Mouse (Mus musculus) C2C12 (cell line): Measurements from ENCODE around the gene Pjvk. TPM values are rescaled to one million over a fixed set of nuclear protein-coding genes. Genes with fewer than 3 reads are reported as not detected.
"Not testable (repeated sequence)": the region's sequence is repeated elsewhere in the genome, so short reads cannot be mapped to it uniquely, and the experiment has no call there.

Source experiments
- H3K27me3 ChIP-seq: one replicate; pipeline ENCODE4 v1.6.1; 2011; ENCODE audit not compliant: control insufficient read depth, insufficient read depth, insufficient read length
- H3K36me3 ChIP-seq: one replicate; pipeline ENCODE4 v1.6.1; 2011; ENCODE audit not compliant: control insufficient read depth, insufficient read depth
- H3K4me3 ChIP-seq: one replicate; pipeline ENCODE4 v1.5.1; 2011; ENCODE audit warnings: mild to moderate bottlenecking, control low read depth; ENCODE audit not compliant: poor library complexity, insufficient read depth, severe bottlenecking
- H3K79me2 ChIP-seq: one replicate; pipeline ENCODE4 v1.6.1; 2011; ENCODE audit not compliant: control insufficient read depth, insufficient read depth
- H3K79me3 ChIP-seq: one replicate; pipeline ENCODE4 v1.6.1; 2011; ENCODE audit warnings: low read depth, control low read depth
- H3ac ChIP-seq: one replicate; pipeline ENCODE3; 2011; ENCODE audit warnings: low read depth; ENCODE audit not compliant: control insufficient read depth, insufficient read length
- CEBPB ChIP-seq: IDR thresholded peaks from one replicate; pipeline ENCODE4 v1.6.1; 2011; ENCODE audit warnings: low read depth, mild to moderate bottlenecking, control low read depth, moderate library complexity
- CTCF ChIP-seq: IDR thresholded peaks from one replicate; pipeline ENCODE4 v1.5.1; 2011; ENCODE audit not compliant: control insufficient read depth, insufficient read depth, insufficient read length
- FOSL1 ChIP-seq: IDR thresholded peaks from one replicate; pipeline ENCODE4 v1.8.0; 2011; ENCODE audit warnings: mild to moderate bottlenecking, low read length; ENCODE audit not compliant: poor library complexity, insufficient read depth, severe bottlenecking
- MAX ChIP-seq: IDR thresholded peaks from one replicate; pipeline ENCODE4 v1.6.1; 2011; ENCODE audit warnings: mild to moderate bottlenecking, control low read depth
- MYOD1 ChIP-seq: IDR thresholded peaks from one replicate; pipeline ENCODE4 v1.6.1; 2011; ENCODE audit warnings: low read depth; ENCODE audit not compliant: control insufficient read depth, insufficient read length
- MYOG ChIP-seq: IDR thresholded peaks from one replicate; pipeline ENCODE4 v1.6.1; 2011; ENCODE audit not compliant: control insufficient read depth, insufficient read length; ENCODE audit errors: extremely low read depth
- USF1 ChIP-seq: IDR thresholded peaks from one replicate; pipeline ENCODE4 v1.6.1; 2011; ENCODE audit warnings: low read depth, mild to moderate bottlenecking, control low read depth, moderate library complexity
- polyA plus RNA-seq: library from polyadenylated mRNA; unstranded; fragments of >200 nt; fragmentation: generic; extraction: Trizol; gene quantifications from one replicate; pipeline ENCODE4 v1.2.1, GENCODE M21; 2012; ENCODE audit warnings: missing spikeins

Gene Pjvk
- polyA plus RNA-seq, 1 experiment = 0.05 TPM

- no peaks in the 10 kb centered on the region for H3K27me3 ChIP-seq
These were observed 30.2 kb upstream of the Pjvk start for GRCm38 (mm10) chr2:76618078-76618477.

DNA sequence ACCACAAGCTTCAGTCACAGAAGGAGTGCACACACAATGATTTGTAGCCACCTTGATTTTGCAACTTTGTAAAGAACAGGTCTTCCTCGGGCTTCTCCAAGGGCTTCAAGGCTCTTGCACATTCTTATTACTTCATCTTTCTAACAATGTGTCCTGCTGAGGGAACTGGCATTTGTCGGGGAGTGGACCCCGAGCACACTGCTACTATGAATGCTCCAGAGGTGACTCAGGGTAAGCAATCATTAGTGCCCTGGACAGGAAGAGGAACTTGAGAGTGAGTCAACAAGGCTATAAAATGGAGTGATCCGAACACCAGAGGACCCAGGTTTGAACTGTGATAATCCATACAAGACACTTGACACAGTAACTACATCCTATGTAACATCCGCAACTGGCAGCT, 28.1 kb upstream of the Pjvk start:
- Histone ChIP-seq H3K79me2 (no peaks in the 10 kb centered on the region), H3K27me3 (no peaks in the 10 kb centered on the region), H3K79me3 (no peaks in the 10 kb centered on the region), H3K36me3 (no peaks in the 10 kb centered on the region), H3K4me3 (no peak overlapping the region), H3ac (no peak overlapping the region)
- TF ChIP-seq MAX = no peak
- TF ChIP-seq CTCF = no peak
- TF ChIP-seq FOSL1 = no peak
- TF ChIP-seq MYOG = no peak
- TF ChIP-seq MYOD1 = no peak
- no peak for TF ChIP-seq CEBPB
- no peak for TF ChIP-seq USF1

More at GRCm38 (mm10) chr2:76618078-76618477, 30.2 kb upstream of the Pjvk start:
- H3K79me3 ChIP-seq = no peaks in the 10 kb centered on the region
- H3K4me3 ChIP-seq = no peak overlapping the region
- TF ChIP-seq FOSL1 (no peak), MYOG (no peak), MYOD1 (no peak), CEBPB (no peak), MAX (no peak), CTCF (no peak), USF1 (no peak)
- no peaks in the 10 kb centered on the region for H3K36me3 ChIP-seq
- no peak overlapping the region for H3ac ChIP-seq
- H3K79me2 ChIP-seq = no peaks in the 10 kb centered on the region

DNA sequence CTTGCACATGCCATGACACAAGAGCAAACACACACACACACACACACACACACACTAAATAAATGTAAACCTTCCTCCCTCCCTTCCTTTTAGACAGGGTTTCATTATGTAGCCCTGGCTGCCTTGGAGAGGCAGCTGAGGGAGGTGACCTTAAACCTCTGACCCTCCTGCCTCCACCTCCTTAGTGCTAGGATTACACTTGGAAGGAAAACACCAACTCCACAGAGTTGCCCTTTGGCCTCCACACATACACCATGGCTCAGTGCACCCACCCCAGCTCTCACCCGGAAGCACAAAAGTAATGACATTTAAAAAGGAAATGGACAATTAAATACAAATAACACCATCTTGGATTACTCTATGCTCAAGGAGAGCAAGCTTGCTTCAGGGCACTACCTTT, 26.6 kb upstream of the Pjvk start:
- TF ChIP-seq CTCF = no peak
- no peak for TF ChIP-seq MYOG
- TF ChIP-seq CEBPB = no peak
- no peak for TF ChIP-seq MYOD1
- TF ChIP-seq USF1 = no peak
- TF ChIP-seq FOSL1 = no peak
- no peak for TF ChIP-seq MAX
- Histone ChIP-seq H3K79me3 (no peaks in the 10 kb centered on the region), H3ac (no peak overlapping the region), H3K4me3 (no peak overlapping the region), H3K79me2 (no peaks in the 10 kb centered on the region), H3K36me3 (no peaks in the 10 kb centered on the region), H3K27me3 (no peaks in the 10 kb centered on the region)

- not testable (repeated sequence) for H3K4me3 ChIP-seq, H3K79me3 ChIP-seq, H3K36me3 ChIP-seq, H3ac ChIP-seq, H3K79me2 ChIP-seq, H3K27me3 ChIP-seq
These were observed 26.0 kb upstream of the Pjvk start for GRCm38 (mm10) chr2:76622316-76622715.

- no peaks in the 10 kb centered on the region for H3K79me3 ChIP-seq
- no peaks in the 10 kb centered on the region for H3K27me3 ChIP-seq
- no peaks in the 10 kb centered on the region for H3K79me2 ChIP-seq
- no peak overlapping the region for H3K4me3 ChIP-seq
- TF ChIP-seq MAX (no peak), CEBPB (no peak), MYOG (no peak), FOSL1 (no peak), CTCF (no peak), USF1 (no peak), MYOD1 (no peak)
- H3ac ChIP-seq = no peak overlapping the region
- peaks cover 13% of the 10 kb centered on the region for H3K36me3 ChIP-seq
These were observed 18.0 kb upstream of the Pjvk start for GRCm38 (mm10) chr2:76630293-76630692.

- TF ChIP-seq USF1 (no peak), FOSL1 (no peak), MYOD1 (no peak), MAX (no peak), CEBPB (no peak), MYOG (no peak), CTCF (no peak)
- H3K4me3 ChIP-seq = no peak overlapping the region
- H3K79me2 ChIP-seq = no peaks in the 10 kb centered on the region
- no peaks in the 10 kb centered on the region for H3K79me3 ChIP-seq
- peaks cover 26% of the 10 kb centered on the region for H3K36me3 ChIP-seq
- H3ac ChIP-seq = no peak overlapping the region
- H3K27me3 ChIP-seq = no peaks in the 10 kb centered on the region
These were observed 16.7 kb upstream of the Pjvk start for GRCm38 (mm10) chr2:76631600-76631999.
